Mouse (Mus musculus) MEL (cell line): ENCODE measurements at regions not wholly inside any gene's neighbourhood (a gene's known extent, or its start where the extent isn't known, plus 50 kb on each side); places are given as distances from the start of the nearest gene placed in this dataset.

Source experiments
- DNase-seq: peaks from one replicate; pipeline ENCODE4 v3.0.0; 2011; ENCODE audit warnings: low read depth, low spot score
- H3K27ac ChIP-seq: 2 replicates; pipeline ENCODE4 v1.5.1; 2012; ENCODE audit warnings: low read depth, mild to moderate bottlenecking, control low read depth, low read length, moderate library complexity; ENCODE audit not compliant: control insufficient read depth
- H3K27me3 ChIP-seq, 2 experiments: fragments of 150-350 bp in 1 of 2; sonication (generic) in 1 of 2; 2 replicates each; pipeline ENCODE4 v1.6.1; 2012; ENCODE audit warnings: low read length in 2 of 2, mild to moderate bottlenecking in 2 of 2, improper control_type of control experiment in 1 of 2, moderate library complexity in 1 of 2; ENCODE audit not compliant: insufficient read depth in 2 of 2, control insufficient read depth in 1 of 2
- H3K36me3 ChIP-seq, 2 experiments: 2 replicates each; pipeline ENCODE4 v1.6.1; 2012 to 2014; ENCODE audit warnings: low read length in 2 of 2, improper control_type of control experiment in 1 of 2, inconsistent platforms in 1 of 2, mild to moderate bottlenecking in 1 of 2; ENCODE audit not compliant: insufficient read depth in 2 of 2, control insufficient read depth in 1 of 2
- H3K4me1 ChIP-seq, 2 experiments: fragments of 150-350 bp in 1 of 2; sonication (generic) in 1 of 2; 2 replicates each; pipeline ENCODE4 v1.6.1; 2012; ENCODE audit warnings: low read length in 2 of 2, improper control_type of control experiment in 1 of 2, mild to moderate bottlenecking in 1 of 2; ENCODE audit not compliant: insufficient read depth in 2 of 2, control insufficient read depth in 1 of 2
- H3K4me3 ChIP-seq, 2 experiments: fragments of 150-350 bp in 1 of 2; sonication (generic) in 1 of 2; 2 replicates each; pipeline ENCODE4 v1.5.1; 2012; ENCODE audit warnings: low read depth in 2 of 2, low read length in 2 of 2, mild to moderate bottlenecking in 2 of 2, moderate library complexity in 2 of 2, control low read depth in 1 of 2, improper control_type of control experiment in 1 of 2; ENCODE audit not compliant: control insufficient read depth in 1 of 2, insufficient read depth in 1 of 2
- H3K79me2 ChIP-seq: 2 replicates; pipeline ENCODE4 v1.6.1; 2012; ENCODE audit warnings: mild to moderate bottlenecking, low read length, moderate library complexity; ENCODE audit not compliant: control insufficient read depth, poor library complexity, insufficient read depth
- H3K9ac ChIP-seq: 2 replicates; pipeline ENCODE4 v1.6.1; 2012; ENCODE audit warnings: low read depth, mild to moderate bottlenecking, control low read depth, low read length, moderate library complexity; ENCODE audit not compliant: control insufficient read depth, poor library complexity, severe bottlenecking
- H3K9me3 ChIP-seq: fragments of 150-350 bp; sonication (generic); replicated peaks from 2 replicates; pipeline ENCODE4 v1.6.1; 2012; ENCODE audit warnings: mild to moderate bottlenecking, low read length, improper control_type of control experiment, moderate library complexity; ENCODE audit not compliant: insufficient read depth
- BHLHE40 ChIP-seq: IDR thresholded peaks from 2 replicates; pipeline ENCODE4 v1.6.1; 2012; ENCODE audit warnings: low read depth, mild to moderate bottlenecking, inconsistent platforms, low read length, improper control_type of control experiment, borderline replicate concordance
- CHD1 ChIP-seq: IDR thresholded peaks from 2 replicates; pipeline ENCODE4 v1.6.1; 2012; ENCODE audit warnings: low read depth, mild to moderate bottlenecking, inconsistent platforms, low read length, improper control_type of control experiment
- CHD2 ChIP-seq: IDR thresholded peaks from 2 replicates; pipeline ENCODE4 v1.6.1; 2011; ENCODE audit warnings: low read length, improper control_type of control experiment
- CTCF ChIP-seq, 3 experiments: IDR thresholded peaks in 2 of 3; conservative IDR thresholded peaks in 1 of 3; 2 replicates each; pipeline ENCODE4 v1.5.1; 2011 to 2012; ENCODE audit warnings: low read length in 3 of 3, low read depth in 2 of 3, mild to moderate bottlenecking in 2 of 3, improper control_type of control experiment in 1 of 3, inconsistent platforms in 1 of 3, mixed read lengths in 1 of 3, moderate library complexity in 1 of 3; ENCODE audit not compliant: control insufficient read depth in 1 of 3, insufficient read depth in 1 of 3, poor library complexity in 1 of 3, severe bottlenecking in 1 of 3
- E2F4 ChIP-seq: IDR thresholded peaks from 2 replicates; pipeline ENCODE4 v1.6.1; 2011; ENCODE audit warnings: low read depth, low read length, improper control_type of control experiment, borderline replicate concordance
- EP300 ChIP-seq, 2 experiments: IDR thresholded peaks; 2 replicates each; pipeline ENCODE4 v1.6.1; 2011; ENCODE audit warnings: improper control_type of control experiment in 2 of 2, low read length in 2 of 2, low read depth in 1 of 2, mild to moderate bottlenecking in 1 of 2
- HCFC1 ChIP-seq: IDR thresholded peaks from 2 replicates; pipeline ENCODE4 v1.6.1; 2012; ENCODE audit warnings: low read depth, mild to moderate bottlenecking, inconsistent platforms, low read length, improper control_type of control experiment, moderate library complexity
- MXI1 ChIP-seq: IDR thresholded peaks from 2 replicates; pipeline ENCODE4 v1.6.1; 2011; ENCODE audit warnings: mild to moderate bottlenecking, low read depth, low read length, improper control_type of control experiment
- NRF1 ChIP-seq: IDR thresholded peaks from 2 replicates; pipeline ENCODE4 v1.6.1; 2014; ENCODE audit warnings: low read depth, mild to moderate bottlenecking, inconsistent platforms, low read length, improper control_type of control experiment, moderate library complexity; ENCODE audit not compliant: poor library complexity, insufficient read depth, severe bottlenecking
- POLR2AphosphoS2 ChIP-seq: IDR thresholded peaks from 2 replicates; pipeline ENCODE4 v1.6.1; 2011; ENCODE audit warnings: low read length, improper control_type of control experiment
- RAD21 ChIP-seq: IDR thresholded peaks from 2 replicates; pipeline ENCODE4 v1.6.1; 2011; ENCODE audit warnings: mild to moderate bottlenecking, low read depth, low read length, improper control_type of control experiment
- RCOR1 ChIP-seq: IDR thresholded peaks from 2 replicates; pipeline ENCODE4 v1.6.1; 2012; ENCODE audit warnings: low read depth, mild to moderate bottlenecking, inconsistent platforms, low read length, improper control_type of control experiment
- SIN3A ChIP-seq: IDR thresholded peaks from 2 replicates; pipeline ENCODE4 v1.6.1; 2012; ENCODE audit warnings: low read length, improper control_type of control experiment, inconsistent platforms
- TAL1 ChIP-seq: IDR thresholded peaks from 2 replicates; pipeline ENCODE4 v1.6.1; 2012; ENCODE audit warnings: mild to moderate bottlenecking, inconsistent platforms, low read length, moderate library complexity, mixed read lengths
- USF1 ChIP-seq: IDR thresholded peaks from 2 replicates; pipeline ENCODE4 v1.6.1; 2014; ENCODE audit warnings: low read depth, mild to moderate bottlenecking, inconsistent platforms, low read length, improper control_type of control experiment, moderate library complexity
- USF2 ChIP-seq, 2 experiments: IDR thresholded peaks; 2 replicates each; pipeline ENCODE4 v1.6.1; 2011 to 2012; ENCODE audit warnings: improper control_type of control experiment in 2 of 2, low read length in 2 of 2, borderline replicate concordance in 1 of 2, inconsistent platforms in 1 of 2, low read depth in 1 of 2, mild to moderate bottlenecking in 1 of 2; ENCODE audit not compliant: insufficient read depth in 1 of 2
- ZKSCAN1 ChIP-seq: IDR thresholded peaks from 2 replicates; pipeline ENCODE4 v1.6.1; 2012; ENCODE audit warnings: low read depth, mild to moderate bottlenecking, inconsistent platforms, low read length, improper control_type of control experiment, moderate library complexity
- ZMIZ1 ChIP-seq: IDR thresholded peaks from 2 replicates; pipeline ENCODE4 v1.6.1; 2012; ENCODE audit warnings: low read depth, mild to moderate bottlenecking, inconsistent platforms, low read length, improper control_type of control experiment, moderate library complexity
- ZNF384 ChIP-seq: IDR thresholded peaks from 2 replicates; pipeline ENCODE4 v1.6.1; 2012; ENCODE audit warnings: low read depth, mild to moderate bottlenecking, inconsistent platforms, low read length, improper control_type of control experiment

- Histone ChIP-seq H3K79me2 (no peaks in the 10 kb centered on the region), H3K4me1 (peaks cover 0 to 7% of the 10 kb centered on the region in 2 experiments; a peak in 3 of 4 replicates), H3K27ac (no peak overlapping the region), H3K4me3 (no peak overlapping the region), H3K27me3 (no peaks in the 10 kb centered on the region; a peak in 1 of 4 replicates), H3K36me3 (peaks cover 0 to 2% of the 10 kb centered on the region in 2 experiments; a peak in 2 of 4 replicates), H3K9me3 (no peaks in the 10 kb centered on the region), H3K9ac (no peak overlapping the region)
- DNase-seq: no peak
- no peak for TF ChIP-seq SIN3A
- TF ChIP-seq BHLHE40: no peak
- no peak for TF ChIP-seq ZKSCAN1
- no peak for TF ChIP-seq POLR2AphosphoS2
- TF ChIP-seq USF1: no peak
- no peak for TF ChIP-seq USF2 (IDR thresholded peaks at IDR 0.05; ENCODE audit: borderline replicate concordance in 1 of 2, insufficient read depth in 1 of 2, low read depth in 1 of 2, low read length in 2 of 2)
- no peak for TF ChIP-seq ZMIZ1
- no peak for TF ChIP-seq NRF1
- TF ChIP-seq HCFC1: no peak
- no peak for TF ChIP-seq EP300 (IDR thresholded peaks at IDR 0.05; ENCODE audit: low read depth in 1 of 2, low read length in 2 of 2)
- TF ChIP-seq CHD1: no peak
- TF ChIP-seq RAD21: no peak
- TF ChIP-seq ZNF384: no peak
- no peak for TF ChIP-seq TAL1
These were observed 79.2 kb upstream of the 4930583I09Rik start for GRCm38 (mm10) chr17:64915025-64915424.

- no peaks in the 10 kb centered on the region for H3K9me3 ChIP-seq
These were observed 78.4 kb upstream of the 4930583I09Rik start for GRCm38 (mm10) chr17:64914302-64914701.

More at GRCm38 (mm10) chr17:64914302-64914701, 78.4 kb upstream of the 4930583I09Rik start:
- no peak overlapping the region for H3K9ac ChIP-seq
- no peaks in the 10 kb centered on the region for H3K79me2 ChIP-seq
- no peak for DNase-seq
- no peak overlapping the region for H3K27ac ChIP-seq
- TF ChIP-seq ZNF384: no peak
- no peak for TF ChIP-seq CHD2
- no peak for TF ChIP-seq MXI1
- TF ChIP-seq USF1: no peak
- no peak for TF ChIP-seq CTCF (IDR thresholded peaks at IDR 0.05 in 2 of 3, conservative IDR thresholded peaks at IDR 0.05 in 1 of 3; ENCODE audit: control insufficient read depth in 1 of 3, insufficient read depth in 1 of 3, low read depth in 2 of 3, low read length in 3 of 3, poor library complexity in 1 of 3, severe bottlenecking in 1 of 3)
- TF ChIP-seq HCFC1: no peak
- TF ChIP-seq CHD1: no peak
- TF ChIP-seq E2F4: no peak
- TF ChIP-seq RCOR1: no peak
- peaks cover 0 to 7% of the 10 kb centered on the region in 2 experiments; a peak in 3 of 4 replicates for H3K4me1 ChIP-seq
- H3K4me3 ChIP-seq: no peak overlapping the region
- H3K36me3 ChIP-seq: peaks cover 0 to 2% of the 10 kb centered on the region in 2 experiments; a peak in 2 of 4 replicates
- H3K27me3 ChIP-seq: no peaks in the 10 kb centered on the region; a peak in 1 of 4 replicates
